Mouse (Mus musculus) CH12.LX (cell line): ENCODE measurements around the gene Igsf21. TPM values are rescaled to one million over a fixed set of nuclear protein-coding genes. Genes with fewer than 3 reads are reported as not detected.

ENCODE experiments used
- DNase-seq: peaks from one replicate; pipeline ENCODE4 v3.0.0-alpha.2; 2013; ENCODE audit errors: extremely low read depth
- H3K27ac ChIP-seq: 2 replicates; pipeline ENCODE4 v1.5.1; 2012; ENCODE audit warnings: low read depth, mild to moderate bottlenecking, control low read depth, moderate library complexity; ENCODE audit not compliant: insufficient read depth
- H3K27me3 ChIP-seq: replicated peaks from 2 replicates; pipeline ENCODE3; 2012; ENCODE audit warnings: inconsistent platforms
- H3K36me3 ChIP-seq, 2 experiments: replicated peaks in 1 of 2; 2 replicates each; pipeline versions ENCODE3 to v1.6.1; 2012; ENCODE audit warnings: inconsistent platforms in 1 of 2, low read length in 1 of 2, mild to moderate bottlenecking in 1 of 2, mixed read lengths in 1 of 2, moderate library complexity in 1 of 2; ENCODE audit not compliant: control insufficient read depth in 1 of 2, insufficient read depth in 1 of 2
- H3K4me1 ChIP-seq, 2 experiments: 2 replicates each; pipeline ENCODE4 v1.6.1; 2012; ENCODE audit warnings: inconsistent platforms in 1 of 2, moderate library complexity in 1 of 2; ENCODE audit not compliant: insufficient read depth in 2 of 2, control insufficient read depth in 1 of 2
- H3K4me2 ChIP-seq: 2 replicates; pipeline ENCODE4 v1.6.1; 2012; ENCODE audit warnings: low read depth, mild to moderate bottlenecking, control low read depth; ENCODE audit not compliant: poor library complexity, insufficient read depth, severe bottlenecking
- H3K4me3 ChIP-seq, 3 experiments: fragments of 150-350 bp in 1 of 3; sonication (generic) in 1 of 3; replicated peaks in 1 of 3; 2 replicates each; pipeline versions ENCODE3 to v1.5.1; 2011 to 2012; ENCODE audit warnings: low read depth in 2 of 3, low read length in 2 of 3, mild to moderate bottlenecking in 2 of 3, moderate library complexity in 2 of 3, control low read depth in 1 of 3, improper control_type of control experiment in 1 of 3, inconsistent platforms in 1 of 3, mixed read lengths in 1 of 3; ENCODE audit not compliant: poor library complexity in 1 of 3
- H3K79me2 ChIP-seq: replicated peaks from 2 replicates; pipeline ENCODE4 v1.6.1; 2012; ENCODE audit warnings: mild to moderate bottlenecking, moderate library complexity; ENCODE audit not compliant: control insufficient read depth, poor library complexity, insufficient read depth, severe bottlenecking; ENCODE audit errors: extremely low read depth
- H3K9ac ChIP-seq: 2 replicates; pipeline ENCODE4 v1.6.1; 2012; ENCODE audit warnings: low read depth, mild to moderate bottlenecking, control low read depth, moderate library complexity; ENCODE audit not compliant: insufficient read depth
- H3K9me3 ChIP-seq: replicated peaks from 2 replicates; pipeline ENCODE3; 2012; ENCODE audit warnings: low read length, inconsistent platforms, mixed read lengths
- E2F4 ChIP-seq: IDR thresholded peaks from 2 replicates; pipeline ENCODE4 v1.6.1; 2011; ENCODE audit warnings: low read depth, low read length, improper control_type of control experiment; ENCODE audit not compliant: insufficient replicate concordance
- ELF1 ChIP-seq: IDR thresholded peaks from 2 replicates; pipeline ENCODE4 v1.6.1; 2014; ENCODE audit warnings: low read depth, mild to moderate bottlenecking, inconsistent platforms, low read length, improper control_type of control experiment
- EP300 ChIP-seq: IDR thresholded peaks from 2 replicates; pipeline ENCODE4 v1.6.1; 2011; ENCODE audit warnings: low read length, improper control_type of control experiment
- GABPA ChIP-seq: IDR thresholded peaks from 2 replicates; pipeline ENCODE4 v1.6.1; 2012; ENCODE audit warnings: low read depth, low read length, improper control_type of control experiment, inconsistent platforms; ENCODE audit not compliant: insufficient replicate concordance
- JUND ChIP-seq: conservative IDR thresholded peaks from 2 replicates; pipeline ENCODE4 v1.6.1; 2011; ENCODE audit warnings: low read depth, low read length, improper control_type of control experiment
- MXI1 ChIP-seq: IDR thresholded peaks from 2 replicates; pipeline ENCODE4 v1.6.1; 2011; ENCODE audit warnings: mild to moderate bottlenecking, low read depth, low read length, improper control_type of control experiment
- PAX5 ChIP-seq: IDR thresholded peaks from 2 replicates; pipeline ENCODE4 v1.6.1; 2012; ENCODE audit warnings: low read length, inconsistent platforms, mixed read lengths
- POLR2A ChIP-seq: IDR thresholded peaks from 2 replicates; pipeline ENCODE4 v1.6.1; 2011; ENCODE audit warnings: low read depth, mild to moderate bottlenecking, improper control_type of control experiment, low read length
- RAD21 ChIP-seq: IDR thresholded peaks from 2 replicates; pipeline ENCODE4 v1.6.1; 2011; ENCODE audit warnings: low read depth, mild to moderate bottlenecking, low read length, improper control_type of control experiment, moderate library complexity
- ZMIZ1 ChIP-seq: IDR thresholded peaks from 2 replicates; pipeline ENCODE4 v1.6.1; 2012; ENCODE audit warnings: low read depth, mild to moderate bottlenecking, inconsistent platforms, low read length, improper control_type of control experiment
- ZNF384 ChIP-seq: IDR thresholded peaks from 2 replicates; pipeline ENCODE4 v1.6.1; 2012; ENCODE audit warnings: low read depth, low read length, improper control_type of control experiment, inconsistent platforms
- dilution Hi-C: fragments of 300-500 bp; cut with MboI; formaldehyde crosslinking; loops from 2 replicates; pipeline ENCODE4 v1.14.3; 2020; ENCODE audit warnings: low sequenced_read_pairs; ENCODE audit not compliant: extremely low pct_unique_long_range_greater_than_20kb, extremely low pct_ligation_motif_present
- in situ Hi-C: fragments of 300-500 bp; cut with MboI; formaldehyde crosslinking; loops from 3 replicates; pipeline ENCODE4 v1.14.3; 2019; ENCODE audit warnings: low sequenced_read_pairs, low pct_ligation_motif_present, low pct_unique_long_range_greater_than_20kb, mixed read lengths
- polyA plus RNA-seq: library from polyadenylated mRNA; unstranded; fragments of >175 nt; gene quantifications from 2 replicates; pipeline ENCODE4 v1.2.1, GENCODE M21; 2012; ENCODE audit warnings: low read depth; ENCODE audit not compliant: insufficient read length
- total RNA-seq, 2 experiments: library from RNA; depleted of rRNA; stranded (reverse); fragments of 300-350 nt in 1 of 2; fragments of >200 nt in 1 of 2; gene quantifications; 2 replicates each; pipeline ENCODE4 v1.2.3; 2012 to 2014

The Igsf21 gene
- total and polyA plus RNA-seq, 3 experiments = not detected

DNA sequence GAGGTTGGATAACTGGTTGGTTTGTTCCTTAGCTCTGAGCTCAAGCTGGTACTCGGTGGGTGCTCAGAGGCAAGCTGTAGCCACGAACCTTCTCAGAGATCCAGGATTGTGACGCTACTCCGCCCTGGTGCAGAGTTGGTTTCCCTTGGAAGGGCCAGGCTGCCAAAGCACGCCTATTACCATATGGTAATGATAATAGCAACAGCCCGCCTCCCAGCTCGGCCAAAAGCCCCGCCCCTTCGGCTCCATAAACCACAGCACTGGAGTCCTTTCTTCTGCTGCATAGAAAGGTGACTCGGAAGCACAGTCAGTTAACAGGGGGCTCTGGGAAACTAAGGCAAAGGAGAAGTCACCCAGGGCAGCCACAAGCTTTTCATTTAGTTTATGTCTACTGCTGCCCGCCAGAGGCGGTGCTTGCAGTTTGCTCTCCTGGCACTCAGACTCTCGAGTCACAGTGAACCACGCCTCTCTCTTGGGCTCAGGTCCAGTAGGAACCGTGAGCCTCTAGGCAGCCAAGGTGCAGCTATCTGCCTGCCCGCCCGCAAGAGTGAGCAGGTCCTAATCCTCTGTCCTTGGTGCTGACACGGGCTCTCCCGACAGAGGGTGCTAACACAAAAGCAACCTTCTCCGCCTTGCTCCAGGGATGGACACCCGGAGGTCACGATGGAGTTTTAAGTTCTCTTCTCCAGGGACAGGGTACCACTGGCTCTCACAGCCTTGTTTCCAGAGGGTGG lies 2.6 kb upstream of the Igsf21 start:
- dilution Hi-C loops (no loop called here), in situ Hi-C loops (no loop called here)
- no peak overlapping the region for H3K4me2 ChIP-seq
- no peak overlapping the region for H3K4me3 ChIP-seq
- DNase-seq = no peak
- H3K79me2 ChIP-seq = no peaks in the 10 kb centered on the region
- H3K9ac ChIP-seq = no peak overlapping the region
- no peak overlapping the region for H3K27ac ChIP-seq
- peaks cover 31% of the 10 kb centered on the region for H3K9me3 ChIP-seq
- no peaks in the 10 kb centered on the region for H3K4me1 ChIP-seq
- no peaks in the 10 kb centered on the region for H3K36me3 ChIP-seq
- no peaks in the 10 kb centered on the region for H3K27me3 ChIP-seq
- TF ChIP-seq JUND (no peak), E2F4 (no peak), PAX5 (no peak), ZMIZ1 (no peak), POLR2A (no peak), ZNF384 (no peak)

- H3K4me2 ChIP-seq = no peak overlapping the region
- peaks cover 34% of the 10 kb centered on the region for H3K9me3 ChIP-seq
- in situ Hi-C loops = no loop called here
- H3K9ac ChIP-seq = no peak overlapping the region
- H3K36me3 ChIP-seq = no peaks in the 10 kb centered on the region
- no peak for DNase-seq
- dilution Hi-C loops = no loop called here
- no peaks in the 10 kb centered on the region for H3K4me1 ChIP-seq
- TF ChIP-seq GABPA = no peak
- no peak overlapping the region for H3K4me3 ChIP-seq
- H3K79me2 ChIP-seq = no peaks in the 10 kb centered on the region
- no peaks in the 10 kb centered on the region for H3K27me3 ChIP-seq
- H3K27ac ChIP-seq = no peak overlapping the region
Observed at GRCm38 (mm10) chr4:140248396-140248795, 1.8 kb upstream of the Igsf21 start.

GRCm38 (mm10) chr4:140247006-140248003 lies 721 bp upstream of the Igsf21 start:
- dilution Hi-C loops = no loop called here
- no peak overlapping the region for H3K4me2 ChIP-seq

More at GRCm38 (mm10) chr4:140247006-140248003, 721 bp upstream of the Igsf21 start:
- Histone ChIP-seq H3K4me3 (no peak overlapping the region), H3K36me3 (no peaks in the 10 kb centered on the region), H3K9ac (no peak overlapping the region), H3K79me2 (no peaks in the 10 kb centered on the region), H3K27ac (no peak overlapping the region), H3K27me3 (peaks cover 2% of the 10 kb centered on the region), H3K4me1 (no peaks in the 10 kb centered on the region), H3K9me3 (peaks cover 34% of the 10 kb centered on the region)
- in situ Hi-C loops = no loop called here
- no peak for DNase-seq
- no peak for TF ChIP-seq MXI1
- TF ChIP-seq RAD21 = no peak
- no peak for TF ChIP-seq ELF1
- TF ChIP-seq GABPA = no peak
- TF ChIP-seq EP300 = no peak
- TF ChIP-seq, all 38 proteins: peak for 0
